Mouse (Mus musculus): ENCODE measurements around the gene Ptpn23.
"Not testable (repeated sequence)": the region's sequence is repeated elsewhere in the genome, so short reads cannot be mapped to it uniquely, and the experiment has no call there.

Ptpn23 gene

GRCm38 (mm10) chr9:110380662-110381061, 27.4 kb downstream of the Ptpn23 start:
- DNase-seq, result no peak

- DNase-seq, result no peak
Measured at GRCm38 (mm10) chr9:110379361-110379760, 28.7 kb downstream of the Ptpn23 start.

GRCm38 (mm10) chr9:110377655-110378054, 30.4 kb downstream of the Ptpn23 start:
- not testable (repeated sequence) for DNase-seq

GRCm38 (mm10) chr9:110375668-110376067, 32.3 kb downstream of the Ptpn23 start:
- DNase-seq, result no peak

GRCm38 (mm10) chr9:110373871-110374270, 34.1 kb downstream of the Ptpn23 start:
- no peak for DNase-seq

GRCm38 (mm10) chr9:110369860-110370259, 38.2 kb downstream of the Ptpn23 start:
- no peak for DNase-seq

- DNase-seq, result no peak
Measured at GRCm38 (mm10) chr9:110366746-110367145, 41.3 kb downstream of the Ptpn23 start.

GRCm38 (mm10) chr9:110362337-110362736, 45.7 kb downstream of the Ptpn23 start:
- DNase-seq, result no peak

GRCm38 (mm10) chr9:110361299-110361698, 46.7 kb downstream of the Ptpn23 start:
- no peak for DNase-seq

GRCm38 (mm10) chr9:110358341-110358740, 49.7 kb downstream of the Ptpn23 start:
- no peak for DNase-seq

- DNase-seq, result no peak
Measured at GRCm38 (mm10) chr9:110351932-110352632, 55.9 kb downstream of the Ptpn23 start.

GRCm38 (mm10) chr9:110351350-110351749, 56.7 kb downstream of the Ptpn23 start:
- DNase-seq, result no peak

- no peak for DNase-seq
Measured at GRCm38 (mm10) chr9:110350612-110351011, 57.4 kb downstream of the Ptpn23 start.

GRCm38 (mm10) chr9:110350188-110350587, 57.8 kb downstream of the Ptpn23 start:
- no peak for DNase-seq

- no peak for DNase-seq
Measured at GRCm38 (mm10) chr9:110348899-110349298, 59.1 kb downstream of the Ptpn23 start.

- DNase-seq, result no peak
Measured at GRCm38 (mm10) chr9:110345057-110345739, 62.8 kb downstream of the Ptpn23 start.

- DNase-seq, result no peak
Measured at GRCm38 (mm10) chr9:110343805-110344204, 64.2 kb downstream of the Ptpn23 start.

- DNase-seq, result no peak
Measured at GRCm38 (mm10) chr9:110342008-110342407, 66.0 kb downstream of the Ptpn23 start.

GRCm38 (mm10) chr9:110340037-110340750, 67.8 kb downstream of the Ptpn23 start:
- no peak for DNase-seq
